Mouse (Mus musculus): ENCODE data around the gene Adcy10. TPM values are rescaled to one million over a fixed set of nuclear protein-coding genes. Genes with fewer than 3 reads are reported as not detected.
A peak's percentile ranks its signal among the peaks of the same experiment; 100 is the strongest.

Gene Adcy10
- total RNA-seq (2015) (0.27 TPM in 1 of 2 replicates, not detected in the other), total RNA-seq (2017) (0.33 TPM in 1 of 2 replicates, not detected in the other)

- peak; percentile 85 for ATAC-seq (ENCODE audit: poor library complexity, severe bottlenecking)
These were observed at the start of gene Adcy10 for GRCm38 (mm10) chr1:165484688-165485233. Gene Adcy10, plus strand, starts transcription at chr1:165485183.

- ATAC-seq (ENCODE audit: poor library complexity, severe bottlenecking), result 0 out of 2 replicates have a peak, but pooled peaks have one; percentile 33
These were observed 46.5 kb upstream of the Adcy10 start for GRCm38 (mm10) chr1:165438289-165439021.

GRCm38 (mm10) chr1:165440788-165441187 lies 44.2 kb upstream of the Adcy10 start:
- no peak for ATAC-seq (ENCODE audit: poor library complexity, severe bottlenecking)

- ATAC-seq (ENCODE audit: poor library complexity, severe bottlenecking), result no peak
These were observed 43.8 kb upstream of the Adcy10 start for GRCm38 (mm10) chr1:165441201-165441600.

- ATAC-seq (ENCODE audit: poor library complexity, severe bottlenecking), result no peak
These were observed 43.3 kb upstream of the Adcy10 start for GRCm38 (mm10) chr1:165441719-165442118.

DNA sequence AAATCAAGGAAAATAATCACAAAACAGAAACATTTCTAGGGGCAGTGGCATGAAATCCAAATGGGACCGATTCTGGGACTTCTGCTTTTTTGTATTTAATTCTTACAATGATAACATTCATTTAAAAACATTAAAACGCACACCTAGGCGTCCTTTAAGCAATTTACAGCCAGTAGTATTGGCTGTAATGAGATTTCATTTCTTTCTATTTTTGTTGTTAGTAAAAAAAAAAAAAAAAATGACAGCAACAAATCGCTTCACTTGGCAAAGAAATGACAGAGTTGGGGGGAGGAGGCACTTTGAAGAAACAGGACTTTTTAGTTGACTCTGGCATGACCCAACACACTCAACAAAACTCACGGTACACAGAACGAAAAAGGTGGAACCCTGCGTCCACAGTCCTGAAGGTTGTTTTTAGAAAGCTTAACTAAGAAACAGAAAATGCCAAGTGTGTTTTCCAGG lies 25.9 kb upstream of the Adcy10 start:
- no peak for ATAC-seq (ENCODE audit: poor library complexity, severe bottlenecking)

GRCm38 (mm10) chr1:165459503-165460181 lies 25.3 kb upstream of the Adcy10 start:
- ATAC-seq (ENCODE audit: poor library complexity, severe bottlenecking), result peak; percentile 2; the same call in 1 of the 2 replicates

- peak; percentile 73 for ATAC-seq (ENCODE audit: poor library complexity, severe bottlenecking)
These were observed 24.6 kb upstream of the Adcy10 start, which contains the start of the genes Dcaf6 and Mpc2 for GRCm38 (mm10) chr1:165460360-165460800. Gene Dcaf6, minus strand, starts transcription at chr1:165460475. Gene Mpc2, plus strand, starts transcription at chr1:165460637.

DNA sequence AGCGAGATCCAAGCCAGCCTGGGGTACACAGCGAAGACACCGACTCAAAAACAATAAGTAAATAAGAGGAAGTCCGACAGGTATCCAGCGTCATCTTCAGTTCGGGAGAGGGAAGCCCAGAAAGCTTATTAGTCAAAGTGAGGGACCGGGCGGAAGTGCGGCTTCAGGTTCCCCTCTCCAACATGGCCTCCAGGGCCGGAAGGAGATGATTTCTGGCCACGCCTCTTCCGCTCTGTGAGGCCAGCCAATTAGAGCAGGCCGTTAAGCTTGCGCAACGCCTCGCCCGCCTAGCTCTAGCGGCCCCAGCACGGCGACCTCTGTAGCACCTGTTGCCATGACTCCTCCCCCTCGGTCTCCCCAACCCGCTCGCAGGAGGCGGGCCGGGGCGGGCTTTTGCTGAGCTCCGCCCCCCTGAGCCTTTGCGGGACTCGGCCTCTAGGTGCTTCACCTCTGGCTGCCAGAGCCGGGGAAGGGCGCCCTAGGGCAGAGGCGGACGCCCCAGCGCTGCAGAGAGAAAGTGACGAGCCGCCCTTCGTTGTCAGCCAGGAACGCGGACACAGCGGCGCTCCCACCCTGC lies 24.1 kb upstream of the Adcy10 start:
- peak; percentile 72 for ATAC-seq (ENCODE audit: poor library complexity, severe bottlenecking)

- ATAC-seq (ENCODE audit: poor library complexity, severe bottlenecking), result no peak
These were observed 23.3 kb upstream of the Adcy10 start for GRCm38 (mm10) chr1:165461681-165462080.

DNA sequence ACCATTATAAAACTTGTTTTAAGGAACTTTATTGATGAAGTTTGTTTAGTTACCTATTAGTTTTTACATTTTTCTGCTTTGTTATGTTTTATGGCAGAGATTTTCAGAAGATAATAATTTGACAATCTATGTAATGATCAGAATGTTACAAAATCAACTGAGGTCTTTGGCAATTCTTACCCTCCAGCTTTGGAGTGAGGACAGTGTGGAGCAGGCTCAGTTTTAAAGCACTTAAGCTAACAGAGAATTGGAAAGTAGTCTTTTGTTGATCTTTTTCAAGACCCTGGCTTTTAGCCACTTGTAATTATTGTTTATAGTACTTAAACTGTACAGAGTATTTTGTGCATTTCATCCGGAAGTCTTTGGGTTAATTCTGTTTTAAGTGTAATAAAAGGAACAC lies 22.1 kb upstream of the Adcy10 start:
- no peak for ATAC-seq (ENCODE audit: poor library complexity, severe bottlenecking)

- ATAC-seq (ENCODE audit: poor library complexity, severe bottlenecking), result no peak
These were observed 20.4 kb upstream of the Adcy10 start for GRCm38 (mm10) chr1:165464574-165464973.

DNA sequence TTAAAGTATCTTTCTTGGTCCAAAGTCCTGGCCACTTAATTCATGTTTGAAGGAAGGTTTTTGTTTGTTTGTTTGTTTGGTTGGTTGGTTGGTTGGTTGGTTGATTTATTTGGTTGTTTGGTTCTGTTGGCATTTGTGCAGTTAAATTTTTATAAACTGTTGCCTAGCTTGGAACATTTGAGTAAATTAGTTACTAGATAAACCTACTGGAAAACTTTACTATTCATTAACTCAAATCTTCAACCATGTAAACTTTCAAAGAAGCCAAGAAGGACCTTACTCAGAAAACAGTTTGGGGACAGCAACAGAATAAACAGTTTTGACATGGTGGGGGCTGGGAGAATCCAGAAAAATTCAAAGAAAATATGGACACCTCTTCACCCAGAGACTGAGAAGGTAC lies 16.0 kb upstream of the Adcy10 start:
- ATAC-seq (ENCODE audit: poor library complexity, severe bottlenecking), result no peak

DNA sequence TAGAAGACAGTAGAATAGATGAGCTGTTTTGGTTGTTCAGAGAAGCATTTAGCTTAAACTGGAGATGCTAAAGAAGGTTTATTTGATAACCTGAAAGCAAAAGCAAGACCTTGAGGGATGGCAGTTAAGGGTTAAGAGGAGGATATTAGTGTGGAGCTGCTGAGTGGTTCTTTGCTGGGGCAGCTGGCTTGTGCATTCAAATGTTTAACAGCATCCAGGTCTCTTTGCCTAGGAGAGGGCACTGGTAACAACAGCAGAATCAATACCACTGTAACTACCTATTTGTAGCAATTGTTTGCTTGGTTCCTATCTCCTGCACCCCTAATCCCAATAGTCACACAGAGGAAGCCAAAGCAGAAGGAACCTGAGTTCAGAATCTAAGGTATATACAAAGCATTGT lies 15.3 kb upstream of the Adcy10 start:
- ATAC-seq (ENCODE audit: poor library complexity, severe bottlenecking), result no peak

DNA sequence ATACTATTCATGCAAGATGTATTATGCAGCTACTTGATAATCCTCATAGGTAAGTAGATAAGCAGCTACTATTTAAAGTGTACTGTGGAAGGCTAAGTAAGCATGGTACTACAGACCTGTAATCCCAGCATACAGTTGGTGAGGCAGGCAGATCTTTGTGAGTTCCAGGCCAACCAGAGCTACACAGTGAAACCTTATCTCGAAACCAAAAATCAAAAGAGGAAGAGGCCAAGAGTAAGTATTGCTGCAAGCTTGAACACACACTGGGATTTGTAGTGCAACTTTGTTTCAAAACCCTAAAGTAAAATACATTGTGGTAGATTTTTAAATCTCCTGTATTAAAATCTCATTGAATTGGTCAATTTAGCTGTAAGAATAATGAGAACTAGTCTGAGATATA lies 13.5 kb upstream of the Adcy10 start:
- peak; percentile 90 for ATAC-seq (ENCODE audit: poor library complexity, severe bottlenecking)

DNA sequence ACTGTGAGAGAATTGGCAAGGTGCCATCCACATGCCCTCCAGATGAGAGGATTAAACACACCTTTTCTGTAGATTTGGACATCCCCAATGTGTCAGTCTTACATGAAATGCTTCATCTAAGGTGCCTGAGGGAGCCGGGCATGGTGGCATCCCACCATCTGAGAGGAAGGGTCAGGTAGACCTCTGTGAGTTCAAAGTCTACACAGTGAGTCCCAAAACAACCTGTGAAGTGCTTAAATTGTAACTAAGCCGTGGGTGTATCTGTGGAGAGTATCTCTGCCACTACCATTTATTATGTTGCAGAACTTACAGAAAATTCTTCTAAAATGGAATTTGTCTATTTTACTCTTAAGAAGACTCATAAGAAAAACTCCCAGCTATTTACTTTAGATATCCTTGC lies 1.1 kb downstream of the Adcy10 start:
- ATAC-seq (ENCODE audit: poor library complexity, severe bottlenecking), result no peak

GRCm38 (mm10) chr1:165489197-165489596 lies 4.2 kb downstream of the Adcy10 start:
- peak; percentile 83 for ATAC-seq (ENCODE audit: poor library complexity, severe bottlenecking)

DNA sequence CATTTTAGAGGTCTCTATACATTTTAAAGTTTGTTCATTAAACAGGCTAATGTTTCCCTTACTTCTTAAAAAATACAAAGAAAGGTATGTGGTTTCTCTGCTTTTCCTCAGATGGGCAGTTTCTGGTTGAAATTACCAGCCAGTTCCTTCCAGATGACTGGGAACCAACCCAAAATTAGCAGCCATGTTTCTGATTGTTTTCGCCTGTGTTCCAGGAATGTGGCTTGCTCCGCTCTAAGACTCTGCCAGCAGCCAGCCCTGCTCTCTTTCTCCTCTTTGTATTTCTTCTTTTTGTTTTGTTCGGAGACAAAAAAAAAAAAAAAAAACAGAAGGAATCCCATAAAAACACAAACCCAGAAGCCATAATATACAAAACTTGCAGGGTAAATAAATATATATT lies 13.9 kb downstream of the Adcy10 start:
- ATAC-seq (ENCODE audit: poor library complexity, severe bottlenecking), result no peak

DNA sequence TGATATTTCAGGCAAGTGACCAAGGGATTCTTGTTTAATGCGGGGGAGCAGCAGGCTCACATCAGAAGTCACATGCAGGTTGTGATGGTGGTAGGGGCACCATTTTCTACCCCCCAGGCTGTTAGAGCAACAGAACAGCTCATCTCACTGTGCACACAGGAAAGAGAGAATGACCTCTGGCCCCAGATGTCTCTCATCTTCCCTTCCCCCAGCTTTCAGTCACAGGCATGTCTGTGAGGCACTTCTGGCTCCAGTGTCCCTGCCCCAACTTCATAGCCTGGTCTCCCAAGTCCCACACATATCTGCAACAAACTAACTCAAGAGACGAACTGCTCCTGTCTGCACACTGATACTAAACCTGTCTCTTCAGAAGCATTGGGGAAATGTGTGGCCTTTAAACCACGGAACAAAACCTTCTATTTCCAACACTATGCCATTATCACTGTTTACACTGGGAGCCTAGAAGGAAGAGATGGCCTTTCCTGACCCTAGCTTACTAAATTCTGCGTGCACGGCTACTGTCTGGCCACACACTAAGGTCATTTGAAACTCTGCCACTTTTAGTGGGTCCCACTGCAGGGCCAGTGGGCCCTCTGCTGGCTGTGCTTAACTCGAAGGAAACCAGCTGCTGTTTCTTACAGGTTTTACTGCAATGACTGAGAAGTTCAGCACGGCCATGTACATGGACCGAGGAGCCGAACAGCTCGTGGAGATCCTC lies 18.5 kb downstream of the Adcy10 start:
- peak; percentile 84 for ATAC-seq (ENCODE audit: poor library complexity, severe bottlenecking)

- ATAC-seq (ENCODE audit: poor library complexity, severe bottlenecking), result no peak
These were observed 21.3 kb downstream of the Adcy10 start for GRCm38 (mm10) chr1:165506303-165506702.

GRCm38 (mm10) chr1:165510161-165510560 lies 25.2 kb downstream of the Adcy10 start:
- no peak for ATAC-seq (ENCODE audit: poor library complexity, severe bottlenecking)
